Mouse (Mus musculus): ENCODE results near the gene Eif4a2. TPM values are rescaled to one million over a fixed set of nuclear protein-coding genes. Genes with fewer than 3 reads are reported as not detected.
A peak's percentile ranks its signal among the peaks of the same experiment; 100 is the strongest.
"Not testable (repeated sequence)": the region's sequence is repeated elsewhere in the genome, so short reads cannot be mapped to it uniquely, and the experiment has no call there.

Gene Eif4a2
- polyA plus RNA-seq, 1 experiment from 2014 or later: 257 TPM

DNA sequence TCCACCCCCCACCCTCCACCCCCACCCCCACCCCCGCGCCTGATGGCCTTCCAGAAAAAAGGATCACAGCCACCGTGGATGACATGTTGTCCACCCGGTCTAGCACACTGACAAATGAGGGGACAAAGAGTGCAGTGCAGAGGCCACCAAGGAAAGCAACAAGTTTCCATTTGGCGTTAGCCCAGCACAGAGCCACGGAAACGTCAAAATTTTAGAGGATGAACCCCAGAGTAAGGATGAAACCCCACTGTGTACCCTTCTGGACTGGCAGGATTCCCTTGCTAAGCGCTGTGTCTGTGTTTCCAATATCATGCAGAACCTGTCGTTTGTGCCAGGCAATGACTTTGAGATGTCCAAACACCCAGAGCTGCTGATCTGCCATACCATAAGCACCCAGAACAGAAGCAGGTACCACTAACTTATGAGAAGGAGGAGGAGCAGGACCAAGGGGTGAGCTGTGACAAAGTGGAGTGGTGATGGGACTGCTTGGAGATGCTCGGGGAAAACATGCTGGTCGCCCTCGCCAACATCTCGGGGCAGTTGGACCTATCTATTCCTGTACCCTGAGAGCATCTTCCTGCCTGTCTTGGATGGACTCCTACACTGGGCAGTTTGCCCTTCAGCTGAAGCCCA lies 13.8 kb upstream of the Eif4a2 start:
- no peak for ATAC-seq (ENCODE audit: insufficient read depth, low FRiP score)
- Histone ChIP-seq H3K27me3 (ENCODE audit: control insufficient read depth, insufficient read depth, low read length) (no peaks in the 10 kb centered on the region), H3K9me3 (replicated peaks; ENCODE audit: control insufficient read depth, low read length) (no peaks in the 10 kb centered on the region), H3K36me3 (ENCODE audit: control insufficient read depth, insufficient read depth, low read length) (no peaks in the 10 kb centered on the region), H3K4me3 (replicated peaks; ENCODE audit: low read length) (no peak overlapping the region), H3K4me2 (ENCODE audit: low read depth, low read length) (no peak overlapping the region), H3K4me1 (ENCODE audit: control insufficient read depth, insufficient read depth, low read length) (no peaks in the 10 kb centered on the region), H3K27ac (ENCODE audit: low read length) (no peak overlapping the region), H3K9ac (ENCODE audit: low read length) (no peak overlapping the region)
- 74% methylated on average over 13 of the region's 13 CpGs for WGBS

DNA sequence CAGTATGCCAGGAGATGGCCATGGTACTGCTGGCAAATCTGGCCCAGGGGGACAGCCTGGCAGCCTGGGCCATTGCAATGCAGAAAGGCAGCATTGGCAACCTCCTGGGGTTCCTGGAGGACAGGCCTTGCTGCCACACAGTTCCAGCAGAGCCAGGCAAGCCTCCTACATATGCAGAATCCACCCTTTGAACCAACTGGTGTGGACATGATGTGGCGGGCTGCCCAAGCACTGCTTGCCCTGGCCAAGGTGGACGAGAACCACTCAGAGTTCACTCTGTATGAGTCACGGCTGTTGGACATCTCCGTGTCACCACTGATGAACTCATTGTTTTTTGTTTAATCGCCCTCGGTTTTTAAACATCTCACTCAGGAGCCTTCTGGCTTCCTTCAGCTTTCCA lies 13.1 kb upstream of the Eif4a2 start:
- 84% methylated on average over 6 of the region's 6 CpGs for WGBS
- no peak overlapping the region for H3K4me2 ChIP-seq (ENCODE audit: low read depth, low read length)
- H3K9ac ChIP-seq (ENCODE audit: low read length): no peak overlapping the region
- H3K27me3 ChIP-seq (ENCODE audit: control insufficient read depth, insufficient read depth, low read length): no peaks in the 10 kb centered on the region
- H3K27ac ChIP-seq (ENCODE audit: low read length): no peak overlapping the region
- H3K9me3 ChIP-seq (replicated peaks; ENCODE audit: control insufficient read depth, low read length): no peaks in the 10 kb centered on the region
- no peak overlapping the region for H3K4me3 ChIP-seq (replicated peaks; ENCODE audit: low read length)
- no peaks in the 10 kb centered on the region for H3K4me1 ChIP-seq (ENCODE audit: control insufficient read depth, insufficient read depth, low read length)
- no peaks in the 10 kb centered on the region for H3K36me3 ChIP-seq (ENCODE audit: control insufficient read depth, insufficient read depth, low read length)
- ATAC-seq (ENCODE audit: insufficient read depth, low FRiP score): no peak

DNA sequence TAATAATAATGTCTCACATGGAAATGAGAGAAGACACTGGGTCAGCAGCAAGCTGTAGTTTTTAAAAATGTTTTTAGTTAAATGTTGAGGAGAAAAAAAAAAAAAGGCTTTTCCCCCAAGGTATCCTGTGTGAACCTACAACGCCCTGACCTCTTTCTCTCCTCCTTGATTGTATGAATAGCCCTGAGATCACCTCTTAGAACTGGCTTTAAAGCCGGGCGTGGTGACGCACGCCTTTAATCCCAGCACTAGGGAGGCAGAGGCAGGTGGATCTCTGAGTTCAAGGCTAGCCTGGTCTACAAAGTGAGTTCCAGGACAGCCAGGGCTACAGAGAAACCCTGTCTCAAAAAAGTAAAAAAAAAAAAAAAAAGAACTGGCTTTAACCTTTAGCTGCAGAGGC lies 11.7 kb upstream of the Eif4a2 start:
- 87% methylated on average over 5 of the region's 5 CpGs for WGBS
- not testable (repeated sequence) for H3K36me3 ChIP-seq (ENCODE audit: control insufficient read depth, insufficient read depth, low read length); ATAC-seq (ENCODE audit: insufficient read depth, low FRiP score); H3K9me3 ChIP-seq (replicated peaks; ENCODE audit: control insufficient read depth, low read length); H3K4me2 ChIP-seq (ENCODE audit: low read depth, low read length); H3K27ac ChIP-seq (ENCODE audit: low read length); H3K27me3 ChIP-seq (ENCODE audit: control insufficient read depth, insufficient read depth, low read length); H3K9ac ChIP-seq (ENCODE audit: low read length); H3K4me3 ChIP-seq (replicated peaks; ENCODE audit: low read length); H3K4me1 ChIP-seq (ENCODE audit: control insufficient read depth, insufficient read depth, low read length)

- H3K4me1 ChIP-seq (ENCODE audit: control insufficient read depth, insufficient read depth, low read length); H3K4me3 ChIP-seq (replicated peaks; ENCODE audit: low read length); ATAC-seq (ENCODE audit: insufficient read depth, low FRiP score); H3K27me3 ChIP-seq (ENCODE audit: control insufficient read depth, insufficient read depth, low read length); H3K4me2 ChIP-seq (ENCODE audit: low read depth, low read length); H3K27ac ChIP-seq (ENCODE audit: low read length); H3K9me3 ChIP-seq (replicated peaks; ENCODE audit: control insufficient read depth, low read length); H3K36me3 ChIP-seq (ENCODE audit: control insufficient read depth, insufficient read depth, low read length); H3K9ac ChIP-seq (ENCODE audit: low read length): not testable (repeated sequence)
- WGBS: 83% methylated on average over 1 of the region's 1 CpGs
These were observed 10.4 kb upstream of the Eif4a2 start for GRCm38 (mm10) chr16:23096886-23097285.

DNA sequence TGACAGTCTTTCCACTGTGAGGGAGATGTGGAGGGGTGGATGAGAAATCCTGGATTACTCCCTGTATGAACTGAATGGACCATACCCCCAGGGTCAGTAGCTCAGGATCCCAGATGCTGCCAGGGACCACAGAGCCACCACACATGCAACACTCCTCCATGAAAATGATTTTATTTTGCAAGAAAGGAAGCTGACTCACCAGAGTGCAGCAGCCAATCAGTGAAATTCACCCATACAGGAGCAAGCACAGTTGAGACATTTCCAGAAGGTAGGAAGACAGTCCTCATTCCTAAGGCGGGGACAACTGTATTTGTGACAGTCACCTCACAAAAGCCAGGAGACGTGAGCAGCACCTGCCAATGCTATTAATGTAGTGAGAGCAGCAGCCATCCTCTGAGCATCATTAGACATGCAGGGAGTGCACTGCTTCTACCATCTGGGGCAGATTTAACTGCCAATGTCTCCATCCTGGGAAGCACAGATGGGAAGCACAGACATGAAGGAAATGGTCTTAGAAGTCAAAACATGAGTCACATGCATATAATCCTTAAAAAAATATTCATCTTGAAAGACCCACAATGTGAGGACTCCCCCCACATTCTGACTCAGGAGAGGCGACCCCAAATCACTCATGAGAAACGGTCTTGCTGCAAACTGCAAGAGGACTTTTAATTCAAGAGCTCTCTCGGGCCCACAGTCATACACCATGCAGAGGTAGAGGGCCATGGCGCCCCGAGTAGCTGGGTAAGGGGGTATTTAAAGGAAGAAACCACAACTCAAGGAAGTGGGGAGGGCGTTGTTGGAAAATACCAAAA lies 9.7 kb upstream of the Eif4a2 start:
- WGBS: 86% methylated on average over 8 of the region's 8 CpGs
- not testable (repeated sequence) for H3K9ac ChIP-seq (ENCODE audit: low read length); H3K9me3 ChIP-seq (replicated peaks; ENCODE audit: control insufficient read depth, low read length); H3K27me3 ChIP-seq (ENCODE audit: control insufficient read depth, insufficient read depth, low read length); H3K4me2 ChIP-seq (ENCODE audit: low read depth, low read length); ATAC-seq (ENCODE audit: insufficient read depth, low FRiP score); H3K36me3 ChIP-seq (ENCODE audit: control insufficient read depth, insufficient read depth, low read length); H3K27ac ChIP-seq (ENCODE audit: low read length); H3K4me3 ChIP-seq (replicated peaks; ENCODE audit: low read length)
- peaks cover 10% of the 10 kb centered on the region for H3K4me1 ChIP-seq (ENCODE audit: control insufficient read depth, insufficient read depth, low read length)

- not testable (repeated sequence) for H3K27ac ChIP-seq (ENCODE audit: low read length); H3K27me3 ChIP-seq (ENCODE audit: control insufficient read depth, insufficient read depth, low read length); ATAC-seq (ENCODE audit: insufficient read depth, low FRiP score); H3K4me2 ChIP-seq (ENCODE audit: low read depth, low read length); H3K4me3 ChIP-seq (replicated peaks; ENCODE audit: low read length); H3K36me3 ChIP-seq (ENCODE audit: control insufficient read depth, insufficient read depth, low read length); H3K9ac ChIP-seq (ENCODE audit: low read length); H3K9me3 ChIP-seq (replicated peaks; ENCODE audit: control insufficient read depth, low read length)
- H3K4me1 ChIP-seq (ENCODE audit: control insufficient read depth, insufficient read depth, low read length): peaks cover 16% of the 10 kb centered on the region
- WGBS: 89% methylated on average over 1 of the region's 1 CpGs
These were observed 9.2 kb upstream of the Eif4a2 start for GRCm38 (mm10) chr16:23098105-23098452.

DNA sequence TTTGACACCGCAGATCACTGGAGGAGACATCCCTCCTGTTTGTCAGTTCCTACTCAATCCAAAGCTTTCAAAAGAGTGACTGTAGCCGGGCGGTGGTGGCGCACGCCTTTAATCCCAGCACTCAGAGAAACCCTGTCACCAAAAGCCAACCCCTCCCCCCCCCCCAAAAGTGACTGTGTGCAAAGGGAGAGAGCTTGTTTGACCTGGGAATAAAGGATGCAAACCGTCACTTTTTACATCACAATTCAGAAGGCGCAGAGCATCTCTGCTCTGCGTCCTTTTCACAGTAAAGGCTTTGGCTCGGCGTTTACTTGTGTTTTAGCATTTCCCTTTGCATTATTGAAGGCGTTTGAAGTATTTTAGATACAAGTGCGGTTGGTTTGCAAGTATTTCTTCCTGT lies 7.6 kb upstream of the Eif4a2 start:
- Histone ChIP-seq H3K27me3 (ENCODE audit: control insufficient read depth, insufficient read depth, low read length) (no peaks in the 10 kb centered on the region), H3K9me3 (replicated peaks; ENCODE audit: control insufficient read depth, low read length) (no peaks in the 10 kb centered on the region), H3K4me2 (ENCODE audit: low read depth, low read length) (peak overlapping the region; percentile 53), H3K9ac (ENCODE audit: low read length) (peak overlapping the region; percentile 76), H3K27ac (ENCODE audit: low read length) (no peak overlapping the region), H3K4me3 (replicated peaks; ENCODE audit: low read length) (peak overlapping the region; percentile 33), H3K36me3 (ENCODE audit: control insufficient read depth, insufficient read depth, low read length) (no peaks in the 10 kb centered on the region), H3K4me1 (ENCODE audit: control insufficient read depth, insufficient read depth, low read length) (peaks cover 16% of the 10 kb centered on the region)
- ATAC-seq (ENCODE audit: insufficient read depth, low FRiP score): no peak
- 19% methylated on average over 12 of the region's 12 CpGs for WGBS

GRCm38 (mm10) chr16:23100099-23100575 lies 7.1 kb upstream of the Eif4a2 start:
- Histone ChIP-seq H3K27me3 (ENCODE audit: control insufficient read depth, insufficient read depth, low read length) (no peaks in the 10 kb centered on the region), H3K4me3 (replicated peaks; ENCODE audit: low read length) (peak overlapping the region; percentile 33), H3K27ac (ENCODE audit: low read length) (peak overlapping the region; percentile 52), H3K4me1 (ENCODE audit: control insufficient read depth, insufficient read depth, low read length) (peaks cover 16% of the 10 kb centered on the region), H3K9ac (ENCODE audit: low read length) (peak overlapping the region; percentile 76), H3K4me2 (ENCODE audit: low read depth, low read length) (peak overlapping the region; percentile 53), H3K36me3 (ENCODE audit: control insufficient read depth, insufficient read depth, low read length) (no peaks in the 10 kb centered on the region), H3K9me3 (replicated peaks; ENCODE audit: control insufficient read depth, low read length) (no peaks in the 10 kb centered on the region)
- ATAC-seq (ENCODE audit: insufficient read depth, low FRiP score): peak; percentile 64; the same call in 1 of the 2 replicates
- under 1% methylated on average over 9 of the region's 9 CpGs for WGBS

GRCm38 (mm10) chr16:23100613-23101012 lies 6.6 kb upstream of the Eif4a2 start:
- ATAC-seq (ENCODE audit: insufficient read depth, low FRiP score): no peak
- peak overlapping the region; percentile 33 for H3K4me3 ChIP-seq (replicated peaks; ENCODE audit: low read length)

More at GRCm38 (mm10) chr16:23100613-23101012, 6.6 kb upstream of the Eif4a2 start:
- 25% methylated on average over 10 of the region's 10 CpGs for WGBS
- Histone ChIP-seq H3K27me3 (ENCODE audit: control insufficient read depth, insufficient read depth, low read length) (no peaks in the 10 kb centered on the region), H3K9ac (ENCODE audit: low read length) (peak overlapping the region; percentile 76), H3K36me3 (ENCODE audit: control insufficient read depth, insufficient read depth, low read length) (no peaks in the 10 kb centered on the region), H3K4me1 (ENCODE audit: control insufficient read depth, insufficient read depth, low read length) (peaks cover 16% of the 10 kb centered on the region), H3K4me2 (ENCODE audit: low read depth, low read length) (peak overlapping the region; percentile 53), H3K27ac (ENCODE audit: low read length) (peak overlapping the region; percentile 52), H3K9me3 (replicated peaks; ENCODE audit: control insufficient read depth, low read length) (no peaks in the 10 kb centered on the region)

Data from stomach, embryonic 16.5 days (tissue).